Mouse (Mus musculus) midbrain, embryonic 14.5 days (tissue): ENCODE results near the gene Emc10. TPM values are rescaled to one million over a fixed set of nuclear protein-coding genes. Genes with fewer than 3 reads are reported as not detected.

Experiments
- ATAC-seq: fragments of 200-750 bp; cut with Nextera tagmentation; 2 replicates; pipeline ENCODE4 v1.8.0; 2017; ENCODE audit warnings: moderate number of reproducible peaks, moderate library complexity; ENCODE audit not compliant: low FRiP score, low TSS enrichment
- DNase-seq: peaks from one replicate; pipeline ENCODE4 v3.0.0-alpha.2; 2015
- H3K27ac ChIP-seq: fragments of 300-500 bp; sonication (generic); replicated peaks from 2 replicates; pipeline ENCODE4 v1.5.1; 2014; ENCODE audit warnings: mild to moderate bottlenecking, low read depth, low read length, moderate library complexity
- H3K27me3 ChIP-seq: fragments of 300-500 bp; sonication (generic); 2 replicates; pipeline ENCODE4 v1.6.1; 2014; ENCODE audit warnings: low read length, control low read depth, mixed read lengths; ENCODE audit not compliant: control insufficient read depth, insufficient read depth
- H3K36me3 ChIP-seq: fragments of 300-500 bp; sonication (generic); 2 replicates; pipeline ENCODE4 v1.6.1; 2014; ENCODE audit warnings: low read length, control low read depth; ENCODE audit not compliant: control insufficient read depth, insufficient read depth
- H3K4me1 ChIP-seq: fragments of 300-500 bp; sonication (generic); 2 replicates; pipeline ENCODE4 v1.6.1; 2014; ENCODE audit warnings: mild to moderate bottlenecking, antibody characterized with exemption, low read length, control low read depth; ENCODE audit not compliant: control insufficient read depth, insufficient read depth
- H3K4me2 ChIP-seq: fragments of 300-500 bp; sonication (generic); 2 replicates; pipeline ENCODE4 v1.6.1; 2014; ENCODE audit warnings: mild to moderate bottlenecking, low read length, moderate library complexity
- H3K4me3 ChIP-seq: fragments of 300-500 bp; sonication (generic); replicated peaks from 2 replicates; pipeline ENCODE4 v1.5.1; 2014; ENCODE audit warnings: low read depth, low read length
- H3K9ac ChIP-seq: fragments of 300-500 bp; sonication (generic); replicated peaks from 2 replicates; pipeline ENCODE4 v1.6.1; 2014; ENCODE audit warnings: mild to moderate bottlenecking, low read length, moderate library complexity
- H3K9me3 ChIP-seq: fragments of 300-500 bp; sonication (generic); 2 replicates; pipeline ENCODE4 v1.6.1; 2016; ENCODE audit warnings: low read length, control low read depth, mixed read lengths; ENCODE audit not compliant: control insufficient read depth
- WGBS: fragments of 180-500 bp; shearing (Covaris S2); extraction: QIAGEN DNeasy Blood & Tissue Kit; methylation state at CpG from one replicate; pipeline ENCODE4 v1.1.7; 2014; 5-methylcytosine and 5-hydroxymethylcytosine counted together
- microRNA-seq: library from miRNA; unstranded; fragments of <30 nt; microRNA quantifications from one replicate; pipeline ENCODE4, GENCODE M21; 2016
- polyA plus RNA-seq: library from polyadenylated mRNA; unstranded; fragments of >200 nt; fragmentation: Nextera tagmentation; extraction: Ambion mirVana; gene quantifications from 2 replicates; pipeline ENCODE4 v1.2.1, GENCODE M21; 2014

The Emc10 gene
- polyA plus RNA-seq, 1 experiment from 2014 or later, result 152 TPM

GRCm38 (mm10) chr7:44440479-44440878, 55.9 kb downstream of the Emc10 start:
- H3K4me3 ChIP-seq, result no peak overlapping the region
- peaks cover 36% of the 10 kb centered on the region for H3K4me1 ChIP-seq
- H3K4me2 ChIP-seq, result no peak overlapping the region
- peaks cover 12% of the 10 kb centered on the region for H3K36me3 ChIP-seq
- 91% methylated on average over 1 of the region's 1 CpGs for WGBS
- H3K27ac ChIP-seq, result no peak overlapping the region; the same call in 1 of the 2 replicates
- H3K9ac ChIP-seq, result no peak overlapping the region
- H3K27me3 ChIP-seq, result no peaks in the 10 kb centered on the region
- ATAC-seq (no peak), DNase-seq (no peak)
- H3K9me3 ChIP-seq, result no peaks in the 10 kb centered on the region

Small RNAs within 50 kb of the gene (microRNA-seq; reads per million reads assigned to microRNA genes)
- 1.3 reads per million for gene Mir7052
- 1.5 reads per million, percentile 3 among the genes with 10 or more reads in this experiment for gene Mir7053

Other genes starting within 250 kb of the Emc10 start
- gene 1700028J19Rik, start 249.8 kb downstream of the Emc10 start, polyA plus RNA-seq, result 1.3 and 1.8 TPM in 2 replicates
- 199 and 211 TPM in 2 replicates for gene 2410002F23Rik, start 249.8 kb downstream of the Emc10 start, polyA plus RNA-seq
- not detected in 2 replicates for gene Acp4, start 239.2 kb downstream of the Emc10 start, polyA plus RNA-seq
- gene Gm15517, start 235.1 kb downstream of the Emc10 start, polyA plus RNA-seq, result 1.8 TPM in 1 of 2 replicates, not detected in the other
- 4.6 and 4.7 TPM in 2 replicates for gene Clec11a, start 189.6 kb downstream of the Emc10 start, polyA plus RNA-seq
- 35.1 and 37.8 TPM in 2 replicates for gene Shank1, start 186.3 kb downstream of the Emc10 start, polyA plus RNA-seq
- 39.5 and 48.5 TPM in 2 replicates for gene Syt3, start 112.4 kb downstream of the Emc10 start, polyA plus RNA-seq
- gene 1700008O03Rik, start 110.7 kb downstream of the Emc10 start, polyA plus RNA-seq, result 1.7 and 1.9 TPM in 2 replicates
- gene Lrrc4b, start 67.5 kb downstream of the Emc10 start, polyA plus RNA-seq, result 28.4 and 39.0 TPM in 2 replicates
- 8.6 and 8.9 TPM in 2 replicates for gene Aspdh, start 31.1 kb downstream of the Emc10 start, polyA plus RNA-seq
- 27.9 and 32.5 TPM in 2 replicates for gene Josd2, start 28.5 kb downstream of the Emc10 start, polyA plus RNA-seq
- gene Fam71e1, start 52 bp upstream of the Emc10 start, polyA plus RNA-seq, result 26.8 and 28.6 TPM in 2 replicates
- 0.15 and 0.20 TPM in 2 replicates for gene Mybpc2, start 28.1 kb upstream of the Emc10 start, polyA plus RNA-seq
- not detected in 2 replicates for gene Spib, start 35.5 kb upstream of the Emc10 start, polyA plus RNA-seq
- gene Pold1, start 52.3 kb upstream of the Emc10 start, polyA plus RNA-seq, result 17.8 and 19.5 TPM in 2 replicates
- gene Nr1h2, start 57.4 kb upstream of the Emc10 start, polyA plus RNA-seq, result 57.1 and 62.0 TPM in 2 replicates
- 1.1 TPM in 1 of 2 replicates, not detected in the other for gene Napsa, start 75.9 kb upstream of the Emc10 start, polyA plus RNA-seq
- gene Kcnc3, start 94.1 kb upstream of the Emc10 start, polyA plus RNA-seq, result 5.2 and 7.5 TPM in 2 replicates
- 2.5 and 2.7 TPM in 2 replicates for gene Myh14, start 174.3 kb upstream of the Emc10 start, polyA plus RNA-seq
- not detected in 2 replicates for gene Izumo2, start 212.2 kb upstream of the Emc10 start, polyA plus RNA-seq